Comparison of ENCODE assay signal across 25 mouse cellular contexts in the genomic region with DNA sequence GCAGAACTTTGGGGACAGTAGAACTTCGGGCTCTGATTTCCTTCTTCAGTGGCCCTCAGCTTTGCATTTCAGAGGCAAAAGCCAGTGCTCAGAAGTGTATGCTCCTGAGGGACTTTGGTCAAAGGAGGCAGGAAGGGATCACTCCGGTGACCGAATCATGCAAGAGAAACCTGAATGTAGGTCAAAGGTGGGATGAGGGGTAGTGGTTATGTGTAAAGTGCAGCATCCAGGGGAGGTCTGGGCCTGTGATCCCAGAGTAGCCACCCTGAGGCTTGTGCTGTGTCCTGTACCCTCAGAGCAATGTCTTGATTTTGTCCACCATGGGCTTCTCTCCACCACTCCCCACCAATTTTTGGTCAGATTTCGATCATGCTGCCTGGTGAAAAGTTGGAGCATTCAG. TPM values are rescaled to one million over a fixed set of nuclear protein-coding genes. Genes with fewer than 3 reads are reported as not detected.
"Had no signal": no experiment of that assay in that cellular context is flagged by ENCODE, and none has a peak within 500 bp of the region (broad histone marks: within the 10 kb centered on the region; RNA-seq: fewer than 3 reads in every experiment).

No protein-coding gene starts in this region.

- H3K4me2 ChIP-seq: heart, embryonic 11.5 days; heart, embryonic 13.5 days; heart, embryonic 15.5 days; hindbrain, embryonic 13.5 days; hindbrain, embryonic 15.5 days; limb, embryonic 13.5 days; limb, embryonic 15.5 days; liver, embryonic 13.5 days had no signal

- H3K9ac ChIP-seq: forebrain, postnatal 0 days; heart, embryonic 13.5 days; heart, embryonic 15.5 days; hindbrain, embryonic 13.5 days; hindbrain, embryonic 15.5 days; limb, embryonic 13.5 days; limb, embryonic 15.5 days; liver, embryonic 13.5 days had no signal

- ATAC-seq: forebrain, postnatal 0 days; hindbrain, postnatal 0 days; intestine, embryonic 16.5 days had no signal

- H3K9me3 ChIP-seq: heart, embryonic 13.5 days; heart, embryonic 15.5 days; hindbrain, embryonic 13.5 days; hindbrain, embryonic 15.5 days; limb, embryonic 13.5 days; limb, embryonic 15.5 days; liver, embryonic 13.5 days had no signal

- H3K27me3 ChIP-seq: heart, embryonic 13.5 days; heart, embryonic 15.5 days; hindbrain, embryonic 13.5 days; hindbrain, embryonic 15.5 days; limb, embryonic 13.5 days; limb, embryonic 15.5 days; liver, embryonic 13.5 days had no signal

- H3K4me3 ChIP-seq: heart, adult 2 months; heart, embryonic 13.5 days; heart, embryonic 15.5 days; hindbrain, embryonic 13.5 days; hindbrain, embryonic 15.5 days; limb, embryonic 13.5 days; limb, embryonic 15.5 days; liver, embryonic 13.5 days had no signal

- H3K27ac ChIP-seq: heart, adult 2 months; heart, embryonic 13.5 days; heart, embryonic 15.5 days; hindbrain, embryonic 13.5 days; hindbrain, embryonic 15.5 days; hindbrain, postnatal 0 days; limb, embryonic 13.5 days; limb, embryonic 15.5 days; liver, embryonic 13.5 days had no signal

- H3K4me1 ChIP-seq: heart, embryonic 13.5 days; heart, embryonic 15.5 days; hindbrain, embryonic 13.5 days; hindbrain, embryonic 15.5 days; limb, embryonic 13.5 days; limb, embryonic 15.5 days; liver, embryonic 13.5 days had no signal

- DNase-seq: forebrain, postnatal 0 days; gastrocnemius, postnatal 14 days; gastrocnemius, postnatal 36 days; heart, adult 11 months; heart, adult 2 months; heart, postnatal 14 days; heart, postnatal 36 days; kidney, adult 11 months; kidney, postnatal 10 days; kidney, postnatal 36 days; layer of hippocampus, adult 9-11 months; layer of hippocampus, postnatal 36 days; left cerebral cortex, postnatal 4 days; liver, embryonic 13.5 days had no signal

- H3K36me3 ChIP-seq: heart, embryonic 13.5 days; heart, embryonic 15.5 days; hindbrain, embryonic 15.5 days; limb, embryonic 13.5 days; limb, embryonic 15.5 days; liver, embryonic 13.5 days had no signal

RNA-seq across cellular contexts. Expression of a gene that starts 1.3 kb away (rescaled TPM):
- polyA plus RNA-seq: hindbrain, embryonic 11.5 days; kidney, embryonic 14.5 days had no signal
